Comparison of ENCODE assay signal across 8 mouse cellular contexts in genomic region chr12:80146227-80147223, GRCm38 (mm10). TPM values are rescaled to one million over a fixed set of nuclear protein-coding genes. Genes with fewer than 3 reads are reported as not detected.
DNase-seq lines count a peak whose midpoint lies in the region; ATAC-seq lines count a peak whose summit lies in the region.

No protein-coding gene starts in this region.

- ATAC-seq in cerebellum, adult (ENCODE audit: insufficient number of reproducible peaks, low FRiP score, low TSS enrichment): 0 out of 2 replicates have a peak, but pooled peaks have one; percentile 66
- peak; percentile 58 for ATAC-seq in embryonic facial prominence, embryonic 15.5 days (ENCODE audit: insufficient number of reproducible peaks, low FRiP score, low TSS enrichment, low read depth)

- H3K9ac ChIP-seq in embryonic facial prominence, embryonic 15.5 days: no peak overlapping the region

- H3K4me2 ChIP-seq in embryonic facial prominence, embryonic 15.5 days (replicated peaks): no peak overlapping the region

- no peak for DNase-seq in cerebellum, adult 9-11 months
- DNase-seq in adrenal gland, postnatal 14 days: peak; percentile 81
- DNase-seq in heart, postnatal 14 days: peak; percentile 68 to 78
- DNase-seq in layer of hippocampus, postnatal 10 days (ENCODE audit: low spot score in 2 of 2): peak; percentile 78 to 83
- DNase-seq in lung, postnatal 14 days: peak; percentile 79
- DNase-seq in right cerebral cortex, postnatal 14 days: peak; percentile 83

- intact Hi-C loops in heart, postnatal 14 days (cut with DNase I): no loop called here

- no peaks in the 10 kb centered on the region for H3K9me3 ChIP-seq in embryonic facial prominence, embryonic 15.5 days (replicated peaks)

- no peaks in the 10 kb centered on the region for H3K36me3 ChIP-seq in embryonic facial prominence, embryonic 15.5 days

- H3K27ac ChIP-seq in embryonic facial prominence, embryonic 15.5 days (replicated peaks): no peak overlapping the region

- H3K27me3 ChIP-seq in embryonic facial prominence, embryonic 15.5 days: no peaks in the 10 kb centered on the region

- WGBS in embryonic facial prominence, embryonic 15.5 days: 34% methylated on average over 21 of the region's 21 CpGs

- no peak overlapping the region for H3K4me3 ChIP-seq in embryonic facial prominence, embryonic 15.5 days (replicated peaks)

- H3K4me1 ChIP-seq in embryonic facial prominence, embryonic 15.5 days: peaks cover 18% of the 10 kb centered on the region

RNA-seq across cellular contexts. Expression of gene Zfp36l1, which starts 33.7 kb away (rescaled TPM):
- total RNA-seq in adrenal gland, postnatal 14 days (2021): 197 and 204 TPM in 2 replicates
- polyA plus RNA-seq in embryonic facial prominence, embryonic 15.5 days (2015; fragmentation: Nextera tagmentation; extraction: Ambion mirVana): 153 and 178 TPM in 2 replicates
- 10 to 100 TPM; 97.5 to 98.7 TPM for total RNA-seq in heart, postnatal 14 days (2021)
- 10 to 100 TPM; 46.9 to 54.7 TPM for total RNA-seq in layer of hippocampus, postnatal 10 days (2021)
